Mouse (Mus musculus): ENCODE measurements around the gene Gramd1c. TPM values are rescaled to one million over a fixed set of nuclear protein-coding genes. Genes with fewer than 3 reads are reported as not detected.

The Gramd1c gene
- polyA plus RNA-seq, 1 experiment from 2014 or later: 2.2 TPM

- Histone ChIP-seq H3K4me3 (ENCODE audit: low read depth, low read length) (no peak overlapping the region), H3K9ac (ENCODE audit: low read length) (no peak overlapping the region), H3K4me2 (ENCODE audit: low read depth) (no peak overlapping the region), H3K4me1 (ENCODE audit: control insufficient read depth, insufficient read depth, low read length) (no peaks in the 10 kb centered on the region), H3K9me3 (ENCODE audit: control insufficient read depth, low read length) (no peaks in the 10 kb centered on the region), H3K27me3 (ENCODE audit: control insufficient read depth, insufficient read depth, low read length) (no peaks in the 10 kb centered on the region), H3K27ac (ENCODE audit: low read depth, low read length) (no peak overlapping the region), H3K36me3 (ENCODE audit: control insufficient read depth, insufficient read depth, low read length) (no peaks in the 10 kb centered on the region)
- 92% methylated on average over 15 of the region's 15 CpGs for WGBS
- DNase-seq (ENCODE audit: low spot score) (no peak), ATAC-seq (ENCODE audit: insufficient read depth, low FRiP score, low TSS enrichment) (no peak)
Measured at GRCm38 (mm10) chr16:44061341-44061740, 1.8 kb downstream of the Gramd1c start.

GRCm38 (mm10) chr16:44060604-44061286 is 2.4 kb downstream of the Gramd1c start:
- Histone ChIP-seq H3K27me3 (ENCODE audit: control insufficient read depth, insufficient read depth, low read length) (no peaks in the 10 kb centered on the region), H3K4me2 (ENCODE audit: low read depth) (no peak overlapping the region), H3K9ac (ENCODE audit: low read length) (no peak overlapping the region), H3K27ac (ENCODE audit: low read depth, low read length) (no peak overlapping the region), H3K9me3 (ENCODE audit: control insufficient read depth, low read length) (no peaks in the 10 kb centered on the region), H3K4me1 (ENCODE audit: control insufficient read depth, insufficient read depth, low read length) (no peaks in the 10 kb centered on the region), H3K4me3 (ENCODE audit: low read depth, low read length) (no peak overlapping the region), H3K36me3 (ENCODE audit: control insufficient read depth, insufficient read depth, low read length) (no peaks in the 10 kb centered on the region)
- ATAC-seq (ENCODE audit: insufficient read depth, low FRiP score, low TSS enrichment) (no peak), DNase-seq (ENCODE audit: low spot score) (no peak)
- 90% methylated on average over 18 of the region's 18 CpGs for WGBS

- Histone ChIP-seq H3K27me3 (ENCODE audit: control insufficient read depth, insufficient read depth, low read length) (no peaks in the 10 kb centered on the region), H3K9ac (ENCODE audit: low read length) (no peak overlapping the region), H3K9me3 (ENCODE audit: control insufficient read depth, low read length) (no peaks in the 10 kb centered on the region), H3K27ac (ENCODE audit: low read depth, low read length) (no peak overlapping the region), H3K4me3 (ENCODE audit: low read depth, low read length) (no peak overlapping the region), H3K36me3 (ENCODE audit: control insufficient read depth, insufficient read depth, low read length) (no peaks in the 10 kb centered on the region), H3K4me1 (ENCODE audit: control insufficient read depth, insufficient read depth, low read length) (no peaks in the 10 kb centered on the region), H3K4me2 (ENCODE audit: low read depth) (no peak overlapping the region)
- 33% methylated on average over 10 of the region's 10 CpGs for WGBS
- no peak for ATAC-seq (ENCODE audit: insufficient read depth, low FRiP score, low TSS enrichment)
- DNase-seq (ENCODE audit: low spot score): peak; percentile 64
Measured at GRCm38 (mm10) chr16:44058745-44059144, 4.4 kb downstream of the Gramd1c start.

- H3K9me3 ChIP-seq (ENCODE audit: control insufficient read depth, low read length): no peaks in the 10 kb centered on the region
- H3K27ac ChIP-seq (ENCODE audit: low read depth, low read length): no peak overlapping the region
- H3K4me2 ChIP-seq (ENCODE audit: low read depth): no peak overlapping the region
- H3K36me3 ChIP-seq (ENCODE audit: control insufficient read depth, insufficient read depth, low read length): no peaks in the 10 kb centered on the region
- 58% methylated on average over 8 of the region's 8 CpGs for WGBS
- H3K27me3 ChIP-seq (ENCODE audit: control insufficient read depth, insufficient read depth, low read length): no peaks in the 10 kb centered on the region
- H3K4me3 ChIP-seq (ENCODE audit: low read depth, low read length): no peak overlapping the region
- no peak for DNase-seq (ENCODE audit: low spot score)
- H3K9ac ChIP-seq (ENCODE audit: low read length): no peak overlapping the region
- ATAC-seq (ENCODE audit: insufficient read depth, low FRiP score, low TSS enrichment): no peak
- no peaks in the 10 kb centered on the region for H3K4me1 ChIP-seq (ENCODE audit: control insufficient read depth, insufficient read depth, low read length)
Measured at GRCm38 (mm10) chr16:44055766-44056165, 7.4 kb downstream of the Gramd1c start.

GRCm38 (mm10) chr16:44053265-44053664 is 9.9 kb downstream of the Gramd1c start:
- Histone ChIP-seq H3K4me1 (ENCODE audit: control insufficient read depth, insufficient read depth, low read length) (no peaks in the 10 kb centered on the region), H3K9ac (ENCODE audit: low read length) (no peak overlapping the region), H3K9me3 (ENCODE audit: control insufficient read depth, low read length) (no peaks in the 10 kb centered on the region), H3K4me2 (ENCODE audit: low read depth) (no peak overlapping the region), H3K27ac (ENCODE audit: low read depth, low read length) (no peak overlapping the region), H3K36me3 (ENCODE audit: control insufficient read depth, insufficient read depth, low read length) (no peaks in the 10 kb centered on the region), H3K4me3 (ENCODE audit: low read depth, low read length) (no peak overlapping the region), H3K27me3 (ENCODE audit: control insufficient read depth, insufficient read depth, low read length) (no peaks in the 10 kb centered on the region)
- no peak for ATAC-seq (ENCODE audit: insufficient read depth, low FRiP score, low TSS enrichment)
- DNase-seq (ENCODE audit: low spot score): no peak
- WGBS: 63% methylated on average over 6 of the region's 6 CpGs

GRCm38 (mm10) chr16:44052390-44052789 is 10.8 kb downstream of the Gramd1c start:
- H3K9ac ChIP-seq (ENCODE audit: low read length): no peak overlapping the region
- no peak overlapping the region for H3K27ac ChIP-seq (ENCODE audit: low read depth, low read length)
- no peaks in the 10 kb centered on the region for H3K27me3 ChIP-seq (ENCODE audit: control insufficient read depth, insufficient read depth, low read length)
- H3K4me1 ChIP-seq (ENCODE audit: control insufficient read depth, insufficient read depth, low read length): no peaks in the 10 kb centered on the region
- H3K9me3 ChIP-seq (ENCODE audit: control insufficient read depth, low read length): no peaks in the 10 kb centered on the region
- no peak overlapping the region for H3K4me3 ChIP-seq (ENCODE audit: low read depth, low read length)
- H3K4me2 ChIP-seq (ENCODE audit: low read depth): no peak overlapping the region
- ATAC-seq (ENCODE audit: insufficient read depth, low FRiP score, low TSS enrichment) (no peak), DNase-seq (ENCODE audit: low spot score) (no peak)
- H3K36me3 ChIP-seq (ENCODE audit: control insufficient read depth, insufficient read depth, low read length): no peaks in the 10 kb centered on the region
- 92% methylated on average over 6 of the region's 6 CpGs for WGBS

GRCm38 (mm10) chr16:44050139-44050538 is 13.0 kb downstream of the Gramd1c start:
- WGBS: 86% methylated on average over 5 of the region's 5 CpGs
- no peaks in the 10 kb centered on the region for H3K36me3 ChIP-seq (ENCODE audit: control insufficient read depth, insufficient read depth, low read length)
- DNase-seq (ENCODE audit: low spot score): no peak

GRCm38 (mm10) chr16:44039112-44039511 is 24.0 kb downstream of the Gramd1c start:
- 79% methylated on average over 4 of the region's 4 CpGs for WGBS
- no peaks in the 10 kb centered on the region for H3K9me3 ChIP-seq (ENCODE audit: control insufficient read depth, low read length)
- H3K4me1 ChIP-seq (ENCODE audit: control insufficient read depth, insufficient read depth, low read length): no peaks in the 10 kb centered on the region
- no peaks in the 10 kb centered on the region for H3K27me3 ChIP-seq (ENCODE audit: control insufficient read depth, insufficient read depth, low read length)
- no peak for ATAC-seq (ENCODE audit: insufficient read depth, low FRiP score, low TSS enrichment)
- DNase-seq (ENCODE audit: low spot score): no peak
- H3K9ac ChIP-seq (ENCODE audit: low read length): no peak overlapping the region
- H3K36me3 ChIP-seq (ENCODE audit: control insufficient read depth, insufficient read depth, low read length): no peaks in the 10 kb centered on the region
- no peak overlapping the region for H3K4me2 ChIP-seq (ENCODE audit: low read depth)
- no peak overlapping the region for H3K27ac ChIP-seq (ENCODE audit: low read depth, low read length)
- H3K4me3 ChIP-seq (ENCODE audit: low read depth, low read length): no peak overlapping the region

More at GRCm38 (mm10) chr16:44050139-44050538, 13.0 kb downstream of the Gramd1c start:
- Histone ChIP-seq H3K9ac (ENCODE audit: low read length) (no peak overlapping the region), H3K9me3 (ENCODE audit: control insufficient read depth, low read length) (no peaks in the 10 kb centered on the region), H3K4me1 (ENCODE audit: control insufficient read depth, insufficient read depth, low read length) (no peaks in the 10 kb centered on the region), H3K27ac (ENCODE audit: low read depth, low read length) (no peak overlapping the region), H3K4me3 (ENCODE audit: low read depth, low read length) (no peak overlapping the region), H3K27me3 (ENCODE audit: control insufficient read depth, insufficient read depth, low read length) (no peaks in the 10 kb centered on the region), H3K4me2 (ENCODE audit: low read depth) (no peak overlapping the region)
- no peak for ATAC-seq (ENCODE audit: insufficient read depth, low FRiP score, low TSS enrichment)

GRCm38 (mm10) chr16:44035221-44035620 is 27.9 kb downstream of the Gramd1c start:
- Histone ChIP-seq H3K9ac (ENCODE audit: low read length) (no peak overlapping the region), H3K4me1 (ENCODE audit: control insufficient read depth, insufficient read depth, low read length) (no peaks in the 10 kb centered on the region), H3K27ac (ENCODE audit: low read depth, low read length) (no peak overlapping the region), H3K36me3 (ENCODE audit: control insufficient read depth, insufficient read depth, low read length) (no peaks in the 10 kb centered on the region), H3K27me3 (ENCODE audit: control insufficient read depth, insufficient read depth, low read length) (no peaks in the 10 kb centered on the region), H3K4me3 (ENCODE audit: low read depth, low read length) (no peak overlapping the region), H3K4me2 (ENCODE audit: low read depth) (no peak overlapping the region), H3K9me3 (ENCODE audit: control insufficient read depth, low read length) (no peaks in the 10 kb centered on the region)
- ATAC-seq (ENCODE audit: insufficient read depth, low FRiP score, low TSS enrichment) (no peak), DNase-seq (ENCODE audit: low spot score) (no peak)
- 82% methylated on average over 3 of the region's 3 CpGs for WGBS
